Mouse (Mus musculus) adrenal gland, postnatal 10 days (tissue): ENCODE results near the gene Gm20431. TPM values are rescaled to one million over a fixed set of nuclear protein-coding genes. Genes with fewer than 3 reads are reported as not detected.
A peak's percentile ranks its signal among the peaks of the same experiment; 100 is the strongest.

Source experiments
- DNase-seq: peaks from one replicate; pipeline ENCODE4 v3.0.0; 2021; ENCODE audit warnings: mixed read lengths
- long read RNA-seq, 2 experiments: library from polyadenylated mRNA; stranded (forward); transcript quantifications; one replicate each; pipeline ENCODE4 v2.0.0; 2021
- total RNA-seq, 2 experiments: library from RNA; stranded (reverse); gene quantifications; 2 replicates each; pipeline ENCODE4 v1.2.3; 2021

Gene Gm20431
- 10 to 100 TPM; 16.4 to 17.5 TPM for total RNA-seq
- long read RNA-seq, experiment 1, partial matches to known transcripts: 2 of 2 reads
- long read RNA-seq, experiment 1, other reads (novel, unspliced or antisense): 0 of 2 reads
- long read RNA-seq, experiment 2, partial matches to known transcripts: 4 of 4 reads
- long read RNA-seq, experiment 2, other reads (novel, unspliced or antisense): 0 of 4 reads

DNA sequence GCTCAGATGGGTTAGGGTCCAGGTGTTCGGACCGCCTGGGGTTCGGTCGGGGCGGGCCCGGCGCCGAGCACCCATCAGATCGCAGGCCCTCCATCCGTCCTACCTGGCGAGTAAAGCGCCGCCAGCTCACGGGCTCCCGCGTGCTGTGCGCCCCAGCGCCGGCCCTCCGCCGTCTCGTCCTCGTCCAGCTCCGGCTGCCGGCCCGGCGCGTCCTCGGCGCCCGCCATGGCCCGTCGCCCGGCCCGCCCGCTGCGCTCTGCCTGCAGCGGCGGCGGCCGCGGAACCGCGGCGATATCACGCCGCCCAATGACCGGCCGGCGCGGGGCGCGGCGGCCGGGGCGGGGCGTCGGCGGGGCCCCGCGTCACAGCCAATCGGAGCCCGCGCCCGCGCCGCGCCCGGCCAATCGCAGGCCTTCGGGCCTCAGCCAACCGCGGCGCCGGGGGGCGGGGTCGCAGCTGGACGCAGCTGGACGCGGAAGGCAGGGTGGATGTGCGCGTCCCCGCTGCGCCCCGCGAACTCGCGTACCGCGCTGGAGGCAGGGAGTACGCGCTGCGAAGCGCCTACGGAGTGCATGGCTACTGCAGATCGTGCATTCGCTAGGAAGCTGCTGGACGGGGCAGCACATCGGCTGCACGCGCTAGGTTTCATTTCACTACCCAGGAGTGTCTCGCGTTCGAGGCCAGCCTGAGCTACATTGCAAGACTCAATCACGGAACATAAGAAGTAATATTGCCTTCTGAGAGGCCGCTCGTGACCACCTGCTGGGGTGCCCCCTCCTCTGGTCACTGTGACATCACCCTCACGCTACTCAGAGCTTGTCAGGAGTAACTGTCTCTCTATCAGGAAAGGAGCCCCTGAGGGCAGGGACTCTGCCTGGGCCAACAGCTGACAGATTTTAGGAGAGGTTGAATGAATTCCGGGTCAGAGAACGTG lies at the start of gene Gm20431:
Gene Gm20431 (minus strand): TSS at position 227 of the 934 bp plus-strand sequence.
- peak; percentile 97 for DNase-seq

DNA sequence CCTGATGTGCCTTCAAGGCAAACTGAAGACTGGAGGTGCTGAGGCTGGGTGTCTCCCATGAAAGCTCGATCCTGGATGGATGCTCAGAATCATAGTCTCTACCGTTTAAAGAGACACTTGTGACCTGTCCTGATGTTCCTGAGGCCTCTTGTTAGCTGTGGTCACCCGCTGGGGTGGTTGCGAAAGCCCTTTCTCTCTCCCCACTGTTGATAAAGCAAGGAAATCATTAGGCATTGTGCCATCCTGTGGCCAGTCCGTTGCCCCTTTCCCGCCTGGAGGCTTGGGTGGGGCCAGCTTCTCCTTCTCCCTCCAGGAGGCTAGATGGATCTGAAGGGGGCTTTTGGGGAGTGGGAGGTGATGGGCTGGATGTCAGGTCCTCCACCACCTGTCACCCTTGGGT lies 49.3 kb upstream of the Gm20431 start:
- no peak for DNase-seq

DNA sequence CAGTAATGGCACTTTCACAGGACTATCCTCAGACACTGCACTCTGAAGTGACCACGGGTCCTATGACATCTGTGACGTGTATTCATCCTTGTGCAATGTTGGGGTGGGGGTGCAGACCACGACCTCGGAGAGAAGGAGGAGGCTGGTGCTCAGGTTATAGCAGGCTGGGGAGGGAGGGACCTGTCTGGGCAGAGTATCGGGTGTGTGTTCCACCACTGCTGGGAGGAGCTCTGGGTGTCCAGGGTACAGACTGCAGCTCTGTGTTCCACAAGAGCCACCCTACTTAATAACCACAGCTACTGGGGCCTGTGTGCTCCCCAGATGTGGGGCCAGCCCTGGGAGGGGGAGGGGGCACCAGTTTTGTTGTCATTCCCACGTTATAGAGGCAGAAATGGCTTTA lies 48.7 kb upstream of the Gm20431 start:
- no peak for DNase-seq

DNA sequence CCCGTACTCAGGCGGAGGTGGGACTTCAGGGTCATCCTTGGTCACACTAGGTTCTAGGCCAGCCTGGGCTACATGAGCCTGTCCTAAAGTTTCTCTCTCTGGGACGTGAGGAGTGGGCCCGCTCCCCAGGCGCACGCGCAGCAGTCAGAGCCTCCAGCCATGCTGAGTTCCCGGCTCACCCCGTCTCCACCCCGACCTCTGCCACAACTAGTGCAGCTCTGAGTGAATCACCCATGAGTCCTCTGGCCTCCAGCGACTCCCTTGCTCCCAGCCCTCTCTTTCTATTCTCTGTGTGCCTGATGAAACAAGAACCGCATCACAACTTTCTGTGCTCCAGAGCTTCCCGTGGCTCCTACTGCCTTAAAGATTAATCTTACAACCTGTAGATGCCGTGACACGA lies 47.1 kb upstream of the Gm20431 start:
- DNase-seq: no peak

DNA sequence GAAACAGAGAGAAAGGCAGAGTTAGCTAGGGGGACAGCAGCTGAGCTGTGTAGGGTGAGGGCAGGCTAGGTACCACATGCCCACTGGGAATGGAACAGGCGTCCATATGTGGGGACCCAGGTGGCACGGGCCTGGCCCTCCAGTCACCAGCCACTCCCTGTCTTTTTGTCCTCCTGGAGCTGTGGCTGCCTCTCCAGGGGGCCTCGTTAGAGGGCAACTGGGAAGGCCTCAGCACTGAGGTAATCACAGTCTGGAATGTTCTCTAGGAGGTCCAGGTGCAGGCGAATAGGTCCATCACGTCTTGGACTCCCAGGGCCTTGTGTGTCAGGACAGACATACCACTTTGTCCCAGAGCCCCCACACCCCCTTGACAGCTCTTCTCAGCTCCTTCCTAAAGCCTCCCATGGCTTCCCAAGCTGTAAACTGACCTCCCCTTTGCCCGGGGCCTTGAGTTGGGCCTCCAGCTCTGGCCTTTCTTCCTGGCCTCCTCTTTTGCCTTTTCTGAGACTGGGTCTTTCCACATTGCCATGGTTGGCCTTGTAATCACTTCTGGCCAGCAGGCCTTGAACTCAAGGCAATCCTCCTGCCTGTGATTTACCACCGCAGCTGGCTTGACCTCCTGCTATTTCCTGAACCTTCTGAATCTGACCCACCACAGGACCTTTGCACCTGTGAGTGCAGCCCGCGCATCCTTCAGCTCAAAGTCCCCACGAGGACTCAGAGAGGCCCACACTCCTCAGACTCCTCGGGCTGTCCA lies 45.1 kb upstream of the Gm20431 start:
- no peak for DNase-seq

DNA sequence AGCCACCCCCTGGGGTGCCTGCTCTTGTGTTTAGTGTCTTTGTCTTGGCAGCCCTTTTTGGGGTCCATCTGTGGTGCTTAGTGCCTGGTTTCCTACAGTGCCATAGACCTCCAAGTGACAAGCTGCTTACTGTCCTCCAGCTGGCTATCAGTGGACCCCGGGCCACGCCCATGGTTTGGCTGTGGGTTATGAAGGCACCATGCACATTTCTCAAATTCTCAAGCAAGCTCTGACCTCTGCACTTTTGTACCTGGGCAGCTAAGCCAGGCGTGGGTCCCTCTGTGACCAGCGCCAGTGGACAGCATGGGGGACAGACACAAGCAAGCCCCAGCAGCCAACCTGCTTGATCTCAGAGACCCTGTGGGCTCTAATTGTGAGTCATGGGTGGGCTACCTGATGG lies 43.1 kb upstream of the Gm20431 start:
- DNase-seq: no peak

DNA sequence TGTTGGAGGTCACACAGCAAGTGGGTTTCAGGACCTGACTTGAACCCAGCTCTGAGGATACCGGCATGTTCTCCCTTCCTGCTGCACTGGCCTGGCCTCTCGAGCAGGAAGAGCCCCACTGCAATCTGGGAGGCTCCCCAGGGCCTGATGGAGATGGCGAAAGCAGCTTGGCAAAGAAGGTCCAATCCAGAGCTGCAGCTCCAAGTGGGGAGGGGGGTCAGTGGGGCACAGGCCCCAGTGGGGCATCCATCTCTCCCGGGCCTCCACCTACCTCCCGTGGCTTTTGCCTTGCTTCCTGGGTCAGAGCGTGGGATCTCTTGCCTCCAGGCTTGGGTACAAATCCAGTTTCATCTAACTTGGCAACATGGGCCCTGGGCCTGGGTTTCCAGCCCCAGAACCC lies 40.8 kb upstream of the Gm20431 start:
- peak; percentile 77 for DNase-seq

DNA sequence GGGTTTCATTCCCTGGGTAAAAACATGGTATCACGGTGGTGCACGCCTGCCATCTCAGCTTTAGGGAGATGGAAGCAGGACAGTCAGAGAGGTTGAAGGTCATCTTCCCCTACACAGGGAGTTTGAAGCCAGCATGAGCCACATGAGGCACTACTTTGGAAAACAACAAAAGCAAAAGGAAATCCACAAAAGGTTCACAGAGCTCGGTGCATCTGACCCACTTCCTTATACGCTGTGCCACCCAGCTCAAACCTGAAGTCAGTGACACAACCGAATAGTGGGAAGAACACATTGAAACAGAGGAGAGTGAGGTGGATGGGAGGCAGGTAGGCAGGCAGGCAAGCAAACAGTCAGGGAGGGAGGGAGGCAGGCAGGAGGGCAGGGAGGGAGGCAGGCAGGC lies 40.2 kb upstream of the Gm20431 start:
- no peak for DNase-seq

DNA sequence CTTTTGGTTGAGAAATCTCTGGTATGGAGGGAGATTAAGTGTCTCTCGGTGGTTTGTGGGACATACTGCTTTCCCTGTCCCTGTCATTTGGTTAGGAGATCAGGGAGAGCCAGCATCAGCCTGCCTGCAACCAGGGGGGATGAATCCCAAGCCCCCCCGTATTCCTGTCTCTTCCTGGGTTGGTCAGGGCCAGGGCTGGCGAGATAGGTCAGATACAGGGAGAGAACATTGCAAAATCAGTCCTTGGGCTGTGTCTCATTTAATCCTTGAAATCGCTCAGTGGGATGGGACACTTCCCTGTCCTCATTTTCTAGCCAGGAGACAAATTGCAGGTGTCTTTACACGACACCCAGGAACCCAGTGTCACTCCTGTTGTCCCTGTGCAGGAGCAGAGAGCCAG lies 38.7 kb upstream of the Gm20431 start:
- DNase-seq: peak; percentile 46

DNA sequence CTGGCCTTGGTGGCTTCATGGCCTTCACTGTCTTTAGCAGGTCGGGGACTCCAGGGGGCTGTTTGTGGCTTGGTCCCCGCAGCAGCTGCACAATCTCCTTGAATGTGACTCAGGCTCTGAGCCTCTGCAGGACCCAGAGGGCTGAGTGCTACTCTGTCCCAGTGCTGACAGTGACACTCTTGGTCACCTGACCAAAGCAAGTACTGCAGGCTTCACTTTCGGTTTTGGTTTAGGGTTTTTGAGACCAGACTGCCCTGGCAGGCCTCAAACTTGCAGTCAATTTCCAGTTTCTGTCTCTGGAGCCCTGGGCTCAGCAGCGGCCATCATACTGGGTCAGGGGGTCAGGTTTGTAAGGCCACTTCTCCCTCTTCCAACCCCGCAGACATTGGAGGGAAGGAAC lies 36.6 kb upstream of the Gm20431 start:
- peak; percentile 81 for DNase-seq

DNA sequence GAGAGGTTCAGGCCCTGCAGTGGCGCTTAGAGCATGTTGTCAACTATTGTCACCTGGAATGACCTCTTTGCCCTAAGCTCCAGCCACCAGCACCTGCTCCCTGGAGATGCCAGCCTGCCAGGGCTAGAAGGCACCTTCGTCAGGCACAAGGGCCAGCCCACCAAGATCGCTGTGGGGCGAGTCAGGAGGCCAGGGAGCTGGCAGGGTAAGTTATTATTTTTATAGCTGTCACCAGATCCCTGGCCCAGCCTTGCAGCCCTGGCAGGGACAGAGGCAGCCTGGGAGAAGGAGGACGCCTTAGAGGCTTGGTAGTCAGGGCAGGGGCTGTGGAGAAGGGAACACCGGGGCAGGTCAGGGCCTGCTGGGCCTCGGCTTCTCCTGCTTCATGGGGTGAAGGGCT lies 34.8 kb upstream of the Gm20431 start:
- peak; percentile 80 for DNase-seq

DNA sequence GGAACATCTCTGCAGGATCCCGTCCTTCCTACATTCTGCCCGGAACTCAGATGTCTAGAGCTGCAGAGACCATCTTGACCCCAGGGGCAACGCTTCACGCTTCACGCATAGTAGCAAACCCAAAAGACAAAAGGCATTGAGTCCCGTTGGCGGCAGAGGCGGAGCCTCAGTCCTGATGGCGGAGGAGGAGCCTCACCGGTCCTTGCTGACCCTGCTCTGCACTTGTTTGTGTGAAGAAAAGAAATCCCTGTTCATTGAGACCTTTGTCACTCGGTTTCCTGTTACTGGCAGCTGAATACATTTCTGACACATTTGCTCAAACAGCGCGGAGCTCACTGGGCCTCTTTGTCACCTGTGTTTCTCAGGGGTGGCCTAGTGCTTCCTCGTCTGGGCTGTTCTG lies 34.2 kb upstream of the Gm20431 start:
- no peak for DNase-seq

DNA sequence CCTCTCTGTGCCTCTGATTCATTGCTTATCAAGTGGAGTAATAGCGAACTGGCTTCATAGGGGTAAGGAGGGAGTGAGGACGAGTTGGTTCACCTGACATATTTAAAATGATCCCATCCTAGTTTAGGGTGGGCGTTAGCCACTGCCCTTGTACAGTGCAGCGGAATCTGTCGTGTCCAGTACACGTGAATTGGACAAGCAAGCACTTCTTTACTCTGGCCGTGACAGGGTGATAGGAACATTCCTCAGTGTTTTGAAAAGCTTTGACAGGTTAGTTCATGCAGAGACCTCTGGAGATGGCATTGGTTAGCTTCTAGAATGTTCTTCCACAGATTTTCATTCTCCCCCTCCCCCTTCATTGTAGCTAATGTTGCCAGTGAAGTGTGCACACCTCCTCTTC lies 33.7 kb upstream of the Gm20431 start:
- DNase-seq: no peak

DNA sequence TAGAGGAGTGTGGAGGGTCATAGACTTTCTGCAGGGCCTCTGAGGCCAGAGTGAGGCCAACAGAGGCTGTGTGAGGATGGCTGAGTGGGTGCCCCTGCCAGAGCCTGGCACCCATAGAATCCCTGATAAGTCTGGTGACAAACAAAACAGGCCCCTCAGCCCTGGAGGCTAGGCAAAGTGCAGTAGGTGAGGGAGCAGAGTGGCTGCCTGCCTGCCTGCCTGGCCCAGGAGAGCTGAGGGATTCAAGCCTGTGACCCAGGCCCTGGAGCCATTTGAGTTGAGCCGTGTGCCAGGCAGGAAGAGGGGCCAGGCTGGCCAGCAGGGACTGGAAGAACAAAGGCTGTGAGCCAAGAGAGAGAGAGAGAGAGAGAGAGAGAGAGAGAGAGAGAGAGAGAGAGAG lies 32.9 kb upstream of the Gm20431 start:
- peak; percentile 75 for DNase-seq

DNA sequence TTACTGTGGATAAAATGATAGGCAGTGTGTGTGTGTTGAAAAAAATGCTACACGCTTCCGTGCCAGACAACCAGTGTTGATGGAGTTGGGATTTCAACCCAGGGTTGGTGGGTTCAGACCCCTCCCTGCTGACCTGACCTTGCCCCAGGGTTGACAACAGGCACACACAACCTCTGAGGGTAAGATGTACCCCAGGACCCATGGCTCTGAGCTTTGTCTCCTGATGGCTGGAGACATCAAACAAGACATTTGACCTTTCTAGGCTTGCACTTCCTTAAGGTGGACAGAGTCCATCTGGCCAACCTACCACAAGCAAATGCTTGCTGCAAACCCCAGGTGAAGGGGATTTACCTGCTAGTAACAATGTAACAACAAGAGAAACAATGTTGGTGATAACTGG lies 32.2 kb upstream of the Gm20431 start:
- DNase-seq: no peak

DNA sequence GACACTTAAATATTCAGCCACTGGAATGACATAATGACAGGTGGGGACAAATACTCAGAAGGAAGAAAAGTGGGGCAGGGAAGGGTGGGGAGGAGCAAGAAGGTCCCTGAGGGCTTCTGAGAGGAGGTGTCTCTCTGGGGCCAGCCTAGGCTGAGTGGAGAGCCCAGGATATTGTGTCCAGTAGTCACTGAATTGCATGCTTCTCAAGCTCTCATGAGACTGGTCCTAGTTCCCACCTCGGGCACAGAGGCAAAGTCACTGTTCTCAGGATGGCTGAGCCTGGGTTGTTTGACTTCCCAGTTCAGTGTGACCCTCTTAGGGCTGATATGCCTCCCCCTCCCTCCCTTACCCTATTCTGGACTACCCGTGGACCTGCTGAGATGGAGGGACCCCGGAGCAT lies 31.5 kb upstream of the Gm20431 start:
- peak; percentile 57 for DNase-seq

DNA sequence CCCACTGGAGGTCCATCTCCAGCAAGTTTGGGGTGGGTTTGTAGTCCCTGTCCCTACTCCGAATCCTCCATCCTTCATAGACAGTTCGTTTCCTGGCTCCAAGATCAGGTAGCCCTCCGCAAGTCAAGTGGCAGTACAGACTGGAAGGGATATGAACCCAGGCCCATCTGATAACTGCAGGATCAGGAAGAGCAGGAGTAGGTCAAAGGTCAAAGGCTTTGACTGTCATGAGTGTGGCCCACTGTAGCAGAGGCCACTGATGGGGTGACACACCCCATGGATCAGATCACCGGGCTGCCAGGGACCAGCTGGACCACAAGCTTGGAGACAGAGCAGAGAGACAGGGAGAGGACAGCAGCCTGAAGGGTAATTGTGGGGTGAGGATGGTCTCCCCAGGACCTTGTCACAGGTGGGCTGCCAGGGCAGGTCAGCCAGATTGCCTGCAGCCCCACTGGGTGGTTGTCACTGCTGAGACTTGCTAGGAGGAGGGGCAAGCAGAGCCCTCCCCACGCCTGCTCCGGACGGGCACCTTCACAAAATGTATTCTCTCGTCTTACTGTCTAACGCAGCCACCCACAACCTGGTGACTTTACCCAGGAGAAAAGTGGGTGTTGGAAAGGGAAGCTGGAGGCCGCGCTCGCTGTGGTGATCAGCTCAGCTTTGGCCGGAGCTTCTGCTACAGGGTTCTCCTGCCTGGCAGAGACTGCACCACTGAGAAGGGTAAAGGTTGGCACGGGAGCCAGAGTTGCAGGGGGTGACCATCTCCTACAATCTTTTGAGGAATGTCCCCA lies 30.8 kb upstream of the Gm20431 start:
- DNase-seq: no peak

DNA sequence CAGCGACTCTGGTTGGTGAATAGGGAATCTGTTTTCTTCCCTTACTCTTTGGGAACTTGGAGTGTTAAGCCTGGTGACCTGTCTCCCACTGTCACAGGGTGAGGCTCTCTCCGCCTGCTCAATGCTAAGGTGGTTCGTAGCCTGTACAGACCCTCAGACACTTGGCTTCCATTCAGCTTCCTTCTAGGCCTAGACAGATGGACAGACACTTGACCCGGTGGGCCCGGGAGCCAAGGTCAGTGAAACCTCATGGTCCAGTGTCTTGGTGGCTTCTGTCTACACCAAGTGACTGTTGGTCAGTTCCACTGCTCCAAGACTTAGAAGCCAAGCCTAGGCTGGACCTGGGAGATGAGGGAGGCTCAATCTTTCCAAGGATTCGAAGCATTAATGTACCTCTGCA lies 30.1 kb upstream of the Gm20431 start:
- no peak for DNase-seq

DNA sequence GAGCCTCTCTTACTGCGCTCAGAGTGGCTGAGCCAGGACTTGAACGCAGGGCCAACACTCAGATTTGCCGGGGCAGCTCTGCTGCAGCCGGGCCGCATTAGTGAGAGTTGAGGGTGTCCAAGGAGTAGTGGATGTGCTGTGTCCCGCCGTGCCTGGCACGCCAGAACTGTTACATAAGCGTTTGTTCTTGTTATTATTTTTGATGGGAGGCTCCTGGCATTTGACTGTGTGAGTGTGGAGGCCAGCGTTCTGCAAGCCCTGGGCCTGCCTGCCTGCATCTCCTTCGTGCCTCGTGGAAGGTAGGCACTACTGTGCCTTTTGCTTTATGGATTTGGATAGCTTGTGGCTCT lies 29.6 kb upstream of the Gm20431 start:
- no peak for DNase-seq

DNA sequence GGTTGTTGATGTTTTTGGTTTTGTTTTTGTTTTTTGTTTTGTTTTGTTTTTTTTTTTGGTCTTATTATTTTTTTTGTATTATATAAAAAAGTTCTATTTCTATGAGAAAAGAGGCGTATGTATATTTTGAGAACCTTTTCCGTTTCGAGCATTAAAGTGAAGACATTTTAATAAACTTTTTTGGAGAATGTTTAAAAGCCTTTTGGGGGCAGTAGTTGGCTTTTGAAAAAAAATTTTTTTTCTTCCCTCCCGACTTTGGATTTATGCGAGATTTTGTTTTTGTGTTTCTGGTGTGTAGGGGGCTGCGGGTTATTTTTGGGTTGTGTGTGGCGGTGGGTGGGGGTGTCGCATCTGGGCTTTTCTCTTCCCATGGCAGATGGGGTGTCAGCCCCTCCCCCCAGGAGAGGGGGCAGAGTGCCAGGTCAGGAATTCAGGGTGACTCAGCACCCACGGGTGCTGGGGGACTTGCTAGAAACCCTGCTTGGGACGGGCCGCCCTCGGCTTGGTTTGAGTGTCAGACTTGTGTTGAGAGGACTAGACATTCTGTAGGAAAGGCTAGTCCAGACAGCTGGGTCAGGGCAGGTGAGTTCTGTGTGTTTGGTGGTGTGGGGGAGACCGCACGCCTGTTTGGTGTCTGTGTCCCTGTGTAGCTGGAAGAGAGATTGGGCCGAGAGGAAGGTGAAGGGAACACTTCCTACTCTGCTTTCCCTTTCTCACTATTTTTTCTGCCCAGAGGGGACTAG lies 29.1 kb upstream of the Gm20431 start:
- peak; percentile 82 for DNase-seq

DNA sequence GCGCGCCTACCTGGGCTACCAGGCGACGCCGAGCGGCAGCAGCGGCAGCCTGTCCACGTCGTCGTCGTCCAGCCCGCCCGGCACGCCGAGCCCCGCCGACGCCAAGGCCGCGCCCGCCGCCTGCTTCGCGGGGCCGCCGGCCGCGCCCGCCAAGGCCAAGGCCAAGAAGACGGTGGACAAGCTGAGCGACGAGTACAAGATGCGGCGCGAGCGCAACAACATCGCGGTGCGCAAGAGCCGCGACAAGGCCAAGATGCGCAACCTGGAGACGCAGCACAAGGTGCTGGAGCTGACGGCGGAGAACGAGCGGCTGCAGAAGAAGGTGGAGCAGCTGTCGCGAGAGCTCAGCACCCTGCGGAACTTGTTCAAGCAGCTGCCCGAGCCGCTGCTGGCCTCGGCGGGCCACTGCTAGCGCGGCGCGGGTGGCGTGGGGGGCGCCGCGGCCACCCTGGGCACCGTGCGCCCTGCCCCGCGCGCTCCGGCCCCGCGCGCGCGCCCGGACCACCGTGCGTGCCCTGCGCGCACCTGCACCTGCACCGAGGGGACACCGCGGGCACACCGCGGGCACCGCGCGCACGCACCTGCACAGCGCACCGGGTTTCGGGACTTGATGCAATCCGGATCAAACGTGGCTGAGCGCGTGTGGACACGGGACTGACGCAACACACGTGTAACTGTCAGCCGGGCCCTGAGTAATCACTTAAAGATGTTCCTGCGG lies 28.4 kb upstream of the Gm20431 start, which contains the start of gene Tmem189:
Gene Tmem189 (minus strand): TSS at position 322 of the 718 bp plus-strand sequence.
- peak; percentile 64 for DNase-seq
